Mouse (Mus musculus) midbrain, embryonic 10.5 days (tissue): Measurements from ENCODE around the gene Kcnc4. TPM values are rescaled to one million over a fixed set of nuclear protein-coding genes. Genes with fewer than 3 reads are reported as not detected.

Experiments
- DNase-seq: peaks from one replicate; pipeline ENCODE4 v3.0.0-alpha.2; 2017; ENCODE audit warnings: low spot score
- H3K27ac ChIP-seq: fragments of 300-500 bp; sonication (generic); replicated peaks from 2 replicates; pipeline ENCODE4 v1.5.1; 2016; ENCODE audit warnings: mild to moderate bottlenecking
- H3K27me3 ChIP-seq: fragments of 300-500 bp; sonication (generic); 2 replicates; pipeline ENCODE4 v1.6.1; 2016; ENCODE audit warnings: low read depth, mild to moderate bottlenecking; ENCODE audit not compliant: poor library complexity, severe bottlenecking
- H3K36me3 ChIP-seq: fragments of 300-500 bp; sonication (generic); 2 replicates; pipeline ENCODE4 v1.6.1; 2016; ENCODE audit warnings: mild to moderate bottlenecking, moderate library complexity
- H3K4me1 ChIP-seq: fragments of 300-500 bp; sonication (generic); 2 replicates; pipeline ENCODE4 v1.6.1; 2016
- H3K4me3 ChIP-seq: fragments of 300-500 bp; sonication (generic); 2 replicates; pipeline ENCODE4 v1.5.1; 2016; ENCODE audit warnings: mild to moderate bottlenecking, moderate library complexity
- H3K9me3 ChIP-seq: fragments of 300-500 bp; sonication (generic); replicated peaks from 2 replicates; pipeline ENCODE4 v1.6.1; 2016; ENCODE audit warnings: mild to moderate bottlenecking
- WGBS: fragments of 180-500 bp; shearing (Covaris S2); methylation state at CpG from one replicate; pipeline ENCODE4 v1.1.7; 2016; 5-methylcytosine and 5-hydroxymethylcytosine counted together
- polyA plus RNA-seq: library from polyadenylated mRNA; unstranded; fragments of >200 nt; fragmentation: Nextera tagmentation; extraction: Ambion mirVana; gene quantifications from 2 replicates; pipeline ENCODE4 v1.2.1, GENCODE M21; 2016

The Kcnc4 gene
- polyA plus RNA-seq, 1 experiment from 2014 or later = not detected

DNA sequence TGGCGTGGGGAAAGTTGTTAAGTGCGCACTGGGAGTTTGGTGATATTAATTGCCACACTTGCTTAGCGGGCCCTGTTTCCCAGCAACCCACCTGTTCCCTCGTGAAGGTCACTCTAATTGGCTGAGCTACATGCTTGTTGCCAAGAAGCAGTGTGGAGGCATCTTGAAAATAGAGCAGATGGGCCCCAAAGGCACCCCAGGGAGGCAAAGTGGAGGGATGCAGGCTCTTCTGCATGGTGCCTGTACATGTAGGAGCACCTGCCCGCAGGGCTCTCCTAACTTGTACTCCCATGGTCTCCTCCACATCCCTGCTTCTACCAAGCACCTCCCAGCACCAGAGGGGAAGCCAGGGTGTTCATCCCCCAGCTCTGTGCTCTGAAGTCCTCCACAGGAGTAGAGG, 15.5 kb downstream of the Kcnc4 start:
- no peak for DNase-seq
- WGBS = 84% methylated on average over 5 of the region's 5 CpGs
- no peak overlapping the region for H3K4me3 ChIP-seq
- no peaks in the 10 kb centered on the region for H3K27me3 ChIP-seq
- no peaks in the 10 kb centered on the region for H3K36me3 ChIP-seq
- H3K27ac ChIP-seq = no peak overlapping the region
- no peaks in the 10 kb centered on the region for H3K4me1 ChIP-seq
- H3K9me3 ChIP-seq = no peaks in the 10 kb centered on the region

DNA sequence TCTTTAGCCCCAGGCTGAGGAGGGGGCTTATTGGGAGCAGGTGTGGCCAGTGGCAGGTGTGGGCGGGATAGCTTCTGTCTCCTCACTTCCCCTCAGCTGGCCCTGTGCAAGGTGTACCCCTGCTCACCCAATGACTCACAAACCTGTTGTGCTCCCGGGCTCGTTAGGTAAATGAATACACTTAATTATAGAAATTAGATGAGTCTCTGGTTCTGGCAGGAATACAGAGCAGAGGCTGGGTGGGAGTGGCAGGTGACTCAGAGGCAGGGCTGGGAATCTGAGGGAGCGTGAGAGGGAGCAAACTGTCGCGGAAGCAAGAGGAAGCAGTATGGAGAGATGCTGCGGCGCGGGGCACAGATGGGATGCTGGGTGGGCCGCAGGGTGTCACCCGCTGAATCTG, 17.2 kb downstream of the Kcnc4 start:
- H3K27ac ChIP-seq = no peak overlapping the region
- H3K4me3 ChIP-seq = no peak overlapping the region
- no peaks in the 10 kb centered on the region for H3K27me3 ChIP-seq
- no peaks in the 10 kb centered on the region; the same call in 1 of the 2 replicates for H3K4me1 ChIP-seq
- no peaks in the 10 kb centered on the region for H3K9me3 ChIP-seq
- no peak for DNase-seq
- no peaks in the 10 kb centered on the region for H3K36me3 ChIP-seq
- WGBS = 88% methylated on average over 11 of the region's 11 CpGs

DNA sequence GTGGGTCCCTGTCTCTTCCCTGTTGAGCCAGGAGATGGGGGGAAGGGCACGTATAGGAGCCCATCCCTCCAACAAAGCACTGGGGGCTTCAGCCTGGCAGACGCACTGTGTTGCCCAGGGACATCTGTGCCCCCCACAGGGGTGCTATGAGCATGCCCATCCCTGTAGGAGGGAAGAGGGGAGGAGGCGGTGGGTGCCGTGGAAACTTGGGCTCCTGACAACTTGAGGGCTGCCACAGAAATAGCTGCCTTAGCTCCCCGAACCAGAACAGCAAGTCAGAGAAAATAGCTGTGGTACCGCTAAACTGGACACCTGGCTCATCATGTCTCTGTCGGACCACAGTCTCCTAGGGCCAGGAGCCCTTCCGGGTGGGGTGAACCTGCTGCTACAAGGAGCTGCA, 18.0 kb downstream of the Kcnc4 start:
- H3K4me1 ChIP-seq = no peaks in the 10 kb centered on the region; the same call in 1 of the 2 replicates
- no peaks in the 10 kb centered on the region for H3K9me3 ChIP-seq
- DNase-seq = no peak
- H3K36me3 ChIP-seq = no peaks in the 10 kb centered on the region
- no peak overlapping the region for H3K4me3 ChIP-seq
- 92% methylated on average over 8 of the region's 8 CpGs for WGBS
- H3K27me3 ChIP-seq = no peaks in the 10 kb centered on the region
- H3K27ac ChIP-seq = no peak overlapping the region

- DNase-seq = no peak
- Histone ChIP-seq H3K4me1 (no peaks in the 10 kb centered on the region; the same call in 1 of the 2 replicates), H3K9me3 (no peaks in the 10 kb centered on the region), H3K27ac (no peak overlapping the region), H3K27me3 (no peaks in the 10 kb centered on the region), H3K4me3 (no peak overlapping the region), H3K36me3 (no peaks in the 10 kb centered on the region)
- WGBS = 90% methylated on average over 11 of the region's 11 CpGs
Observed at GRCm38 (mm10) chr3:107439280-107439679, 20.1 kb downstream of the Kcnc4 start.

- WGBS = 85% methylated on average over 2 of the region's 2 CpGs
- H3K27me3 ChIP-seq = no peaks in the 10 kb centered on the region
Observed at GRCm38 (mm10) chr3:107437666-107438065, 21.7 kb downstream of the Kcnc4 start.

GRCm38 (mm10) chr3:107436434-107436833, 22.9 kb downstream of the Kcnc4 start:
- WGBS = 79% methylated on average over 6 of the region's 6 CpGs

More at GRCm38 (mm10) chr3:107437666-107438065, 21.7 kb downstream of the Kcnc4 start:
- H3K9me3 ChIP-seq = no peaks in the 10 kb centered on the region
- no peaks in the 10 kb centered on the region for H3K36me3 ChIP-seq
- no peak for DNase-seq
- no peak overlapping the region for H3K4me3 ChIP-seq
- H3K4me1 ChIP-seq = no peaks in the 10 kb centered on the region; the same call in 1 of the 2 replicates
- H3K27ac ChIP-seq = no peak overlapping the region

DNA sequence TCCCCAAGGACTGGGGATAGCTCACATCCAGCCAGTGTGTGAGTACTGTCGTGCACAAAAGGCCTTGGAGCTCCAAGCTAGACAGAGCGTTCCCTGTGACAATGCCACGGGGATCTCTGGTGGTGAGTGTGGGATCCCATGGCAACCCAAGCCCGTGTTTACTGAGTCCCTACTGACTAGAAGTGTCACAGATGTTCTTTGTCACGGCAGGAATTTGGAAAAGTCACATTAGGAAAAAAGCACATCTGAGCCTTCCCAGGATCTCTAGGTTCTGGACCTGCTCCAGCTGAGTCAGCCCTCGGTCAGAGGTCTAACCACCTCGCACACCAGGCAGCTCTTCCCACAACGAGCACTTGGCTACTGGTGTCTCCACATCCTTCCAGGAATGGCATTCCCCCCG, 25.7 kb downstream of the Kcnc4 start:
- Histone ChIP-seq H3K27ac (no peak overlapping the region), H3K36me3 (no peaks in the 10 kb centered on the region), H3K27me3 (no peaks in the 10 kb centered on the region), H3K4me3 (no peak overlapping the region), H3K4me1 (peaks cover 11% of the 10 kb centered on the region; the same call in 1 of the 2 replicates), H3K9me3 (no peaks in the 10 kb centered on the region)
- no peak for DNase-seq
- WGBS = 64% methylated on average over 9 of the region's 9 CpGs

More at GRCm38 (mm10) chr3:107436434-107436833, 22.9 kb downstream of the Kcnc4 start:
- no peaks in the 10 kb centered on the region for H3K36me3 ChIP-seq
- DNase-seq = no peak
- H3K27ac ChIP-seq = no peak overlapping the region
- no peaks in the 10 kb centered on the region for H3K9me3 ChIP-seq
- H3K4me3 ChIP-seq = no peak overlapping the region
- H3K4me1 ChIP-seq = no peaks in the 10 kb centered on the region; the same call in 1 of the 2 replicates
- no peaks in the 10 kb centered on the region for H3K27me3 ChIP-seq

- Histone ChIP-seq H3K27me3 (no peaks in the 10 kb centered on the region), H3K4me3 (no peak overlapping the region), H3K36me3 (no peaks in the 10 kb centered on the region), H3K4me1 (peaks cover 11% of the 10 kb centered on the region; the same call in 1 of the 2 replicates), H3K9me3 (no peaks in the 10 kb centered on the region), H3K27ac (no peak overlapping the region)
- no peak for DNase-seq
- 52% methylated on average over 1 of the region's 1 CpGs for WGBS
Observed at GRCm38 (mm10) chr3:107431268-107431667, 28.1 kb downstream of the Kcnc4 start.

DNA sequence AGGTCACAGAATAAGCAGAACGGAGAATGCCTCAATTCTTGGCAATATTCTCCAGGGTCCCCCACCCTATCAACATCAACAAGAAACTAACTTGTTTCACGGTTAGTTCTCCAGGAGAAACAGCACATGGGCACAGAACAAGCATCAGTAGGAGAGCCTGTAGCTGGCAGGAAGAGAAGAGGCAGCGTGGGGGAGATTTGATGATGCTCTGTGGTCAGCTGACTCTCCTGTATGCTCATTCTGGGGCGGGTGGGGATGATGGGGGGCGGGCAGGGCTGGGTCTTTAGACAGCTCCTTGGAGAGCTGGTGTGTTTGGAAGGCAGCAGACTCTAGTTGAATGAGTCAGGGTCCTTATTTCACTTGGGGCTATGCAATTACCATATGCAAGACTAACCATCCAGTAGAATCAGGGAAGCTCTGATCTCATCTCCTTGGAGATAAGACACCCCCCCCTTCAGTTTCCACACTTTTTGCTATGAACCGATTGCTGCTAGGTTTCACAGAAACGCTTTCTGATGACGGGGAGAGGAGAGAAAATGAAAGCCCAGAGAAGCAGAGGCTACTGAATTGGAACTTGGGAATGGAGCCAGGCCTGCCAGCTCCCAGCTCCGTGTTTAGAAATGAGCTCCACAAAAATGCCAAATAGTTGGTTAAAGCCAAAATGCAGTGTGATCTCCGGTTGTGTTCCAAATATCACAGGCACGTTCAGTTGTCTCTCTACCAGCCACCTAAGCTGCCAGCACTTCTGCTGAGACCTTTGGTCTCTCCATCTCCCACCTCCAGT, 34.9 kb downstream of the Kcnc4 start:
- Histone ChIP-seq H3K9me3 (no peaks in the 10 kb centered on the region), H3K4me3 (no peak overlapping the region), H3K27me3 (no peaks in the 10 kb centered on the region), H3K27ac (no peak overlapping the region), H3K36me3 (no peaks in the 10 kb centered on the region), H3K4me1 (peaks cover 7% of the 10 kb centered on the region; the same call in 1 of the 2 replicates)
- no peak for DNase-seq
- WGBS = 81% methylated on average over 11 of the region's 11 CpGs

GRCm38 (mm10) chr3:107420156-107420555, 39.2 kb downstream of the Kcnc4 start:
- WGBS = 71% methylated on average over 2 of the region's 2 CpGs
- Histone ChIP-seq H3K4me1 (no peaks in the 10 kb centered on the region), H3K9me3 (no peaks in the 10 kb centered on the region), H3K27ac (no peak overlapping the region), H3K27me3 (no peaks in the 10 kb centered on the region), H3K36me3 (no peaks in the 10 kb centered on the region), H3K4me3 (no peak overlapping the region)
- DNase-seq = no peak

DNA sequence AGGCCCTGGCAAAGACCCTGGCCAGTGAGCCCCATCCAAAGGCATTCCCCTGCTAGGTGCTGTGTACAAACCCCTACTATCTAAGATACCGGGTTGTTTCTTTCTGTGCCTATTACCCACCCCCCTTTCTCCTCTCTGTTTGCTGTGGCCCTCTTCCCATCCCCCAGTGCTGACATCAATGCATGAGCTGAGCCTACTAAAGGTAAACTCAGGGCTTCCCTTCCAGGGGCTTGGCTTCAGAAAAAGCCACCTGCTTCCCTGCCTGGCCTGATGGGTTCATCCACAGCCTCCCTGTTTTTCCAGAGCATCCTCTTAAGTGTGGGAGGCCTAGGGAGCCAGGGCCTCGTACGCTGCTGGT, 42.1 kb downstream of the Kcnc4 start:
- Histone ChIP-seq H3K27ac (no peak overlapping the region), H3K4me3 (no peak overlapping the region), H3K9me3 (no peaks in the 10 kb centered on the region), H3K4me1 (peaks cover 3% of the 10 kb centered on the region), H3K36me3 (no peaks in the 10 kb centered on the region), H3K27me3 (no peaks in the 10 kb centered on the region)
- no peak for DNase-seq
- 75% methylated on average over 3 of the region's 3 CpGs for WGBS

- Histone ChIP-seq H3K27ac (no peak overlapping the region), H3K36me3 (no peaks in the 10 kb centered on the region), H3K9me3 (no peaks in the 10 kb centered on the region), H3K27me3 (no peaks in the 10 kb centered on the region), H3K4me3 (no peak overlapping the region), H3K4me1 (peaks cover 8% of the 10 kb centered on the region)
- WGBS = 86% methylated on average over 9 of the region's 9 CpGs
- no peak for DNase-seq
Observed at GRCm38 (mm10) chr3:107416541-107417286, 42.6 kb downstream of the Kcnc4 start.

DNA sequence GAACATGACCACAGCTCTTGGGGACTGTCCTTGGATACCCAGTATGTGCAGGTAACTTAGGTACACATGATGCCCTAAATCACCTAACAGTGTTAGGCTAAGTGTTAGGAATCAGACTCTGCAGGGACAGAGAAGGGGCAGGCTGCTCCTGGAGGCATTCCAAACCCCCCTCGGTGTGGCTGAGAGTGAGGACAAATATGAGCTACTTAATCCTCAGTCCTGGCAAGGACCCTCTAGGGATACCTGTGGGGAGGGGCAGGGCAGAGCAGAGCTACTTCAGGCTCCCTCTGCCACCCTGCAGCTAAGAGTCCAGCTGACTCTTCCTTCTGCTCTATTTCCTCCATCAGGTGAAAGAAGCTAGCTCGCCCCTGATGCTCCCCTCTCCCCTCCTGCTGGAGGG, 46.3 kb downstream of the Kcnc4 start:
- DNase-seq = no peak
- Histone ChIP-seq H3K4me1 (peaks cover 15% of the 10 kb centered on the region), H3K9me3 (no peaks in the 10 kb centered on the region), H3K36me3 (no peaks in the 10 kb centered on the region), H3K4me3 (no peak overlapping the region), H3K27ac (no peak overlapping the region), H3K27me3 (no peaks in the 10 kb centered on the region)
- WGBS = 30% methylated on average over 2 of the region's 2 CpGs
